ENCODE assay signal across 19 mouse cellular contexts in the genomic region with DNA sequence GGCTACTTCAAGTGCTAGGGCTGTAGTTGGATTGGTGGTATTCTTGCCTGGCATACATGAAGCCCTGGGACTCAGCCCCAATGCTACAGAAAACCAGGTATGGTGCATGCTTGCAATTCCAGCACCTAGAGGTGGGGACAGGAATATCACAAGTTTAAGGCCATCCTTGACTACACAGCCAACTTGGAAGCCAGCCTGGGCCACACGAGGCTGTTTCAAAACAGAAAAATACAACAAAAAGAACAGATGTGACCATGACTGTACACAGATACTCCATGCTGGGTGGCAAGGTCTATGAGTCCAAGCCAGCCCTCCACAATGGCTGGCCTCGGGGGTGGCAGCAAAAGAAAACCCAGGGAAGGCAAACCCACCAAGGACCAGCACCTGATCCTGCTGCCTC.
DNase-seq lines count a peak whose midpoint lies in the region; ATAC-seq and TF ChIP-seq lines count a peak whose summit lies in the region.
"Had no signal": no experiment of that assay in that cellular context is flagged by ENCODE, and none has a peak within 500 bp of the region (broad histone marks: within the 10 kb centered on the region; RNA-seq: fewer than 3 reads in every experiment).

No protein-coding gene starts in this region.

- TF ChIP-seq EP300 in liver, postnatal 0 days (IDR thresholded peaks at IDR 0.05; ENCODE audit: low read depth) = no peak
- no peak for TF ChIP-seq EP300 in stomach, postnatal 0 days (optimal IDR thresholded peaks at IDR 0.05)

- H3K36me3 ChIP-seq in liver, embryonic 12.5 days = peaks cover 16% of the 10 kb centered on the region; the same call in 1 of the 2 replicates
- H3K36me3 ChIP-seq in liver, postnatal 0 days (replicated peaks; ENCODE audit: insufficient read depth, low read length) = peaks cover 9% of the 10 kb centered on the region
- no peaks in the 10 kb centered on the region; the same call in 1 of the 2 replicates for H3K36me3 ChIP-seq in stomach, embryonic 16.5 days (ENCODE audit: control insufficient read depth, insufficient read depth, low read length)
- peaks cover 4% of the 10 kb centered on the region; the same call in 1 of the 2 replicates for H3K36me3 ChIP-seq in stomach, postnatal 0 days (ENCODE audit: control insufficient read depth, insufficient read depth, low read length)
- H3K36me3 ChIP-seq in liver, embryonic 15.5 days (replicated peaks) = 0 out of 2 replicates have a peak, but pooled peaks cover 6% of the 10 kb centered on the region
- H3K36me3 ChIP-seq in hindbrain, embryonic 12.5 days = peaks cover 23% of the 10 kb centered on the region; the same call in 1 of the 2 replicates

- no peak for TF ChIP-seq CTCF in liver, postnatal 0 days (IDR thresholded peaks at IDR 0.05; ENCODE audit: low read depth)
- TF ChIP-seq CTCF in stomach, postnatal 0 days (IDR thresholded peaks at IDR 0.05; ENCODE audit: low read depth) = no peak

- H3K27me3 ChIP-seq in liver, embryonic 12.5 days (replicated peaks) = no peaks in the 10 kb centered on the region
- no peaks in the 10 kb centered on the region for H3K27me3 ChIP-seq in liver, postnatal 0 days (ENCODE audit: insufficient read depth, low read length)
- no peaks in the 10 kb centered on the region for H3K27me3 ChIP-seq in stomach, embryonic 16.5 days (ENCODE audit: control insufficient read depth, insufficient read depth, low read length)
- H3K27me3 ChIP-seq in stomach, postnatal 0 days (ENCODE audit: control insufficient read depth, insufficient read depth, low read length) = no peaks in the 10 kb centered on the region
- no peaks in the 10 kb centered on the region for H3K27me3 ChIP-seq in liver, embryonic 15.5 days
- H3K27me3 ChIP-seq in hindbrain, embryonic 12.5 days = no peaks in the 10 kb centered on the region
- H3K27me3 ChIP-seq: embryonic facial prominence, embryonic 12.5 days; forebrain, embryonic 13.5 days; forebrain, embryonic 15.5 days; Patski had no signal

- no peak overlapping the region for H3K4me2 ChIP-seq in liver, embryonic 12.5 days
- no peak overlapping the region for H3K4me2 ChIP-seq in liver, postnatal 0 days (ENCODE audit: low read depth, low read length)
- H3K4me2 ChIP-seq in stomach, embryonic 16.5 days (ENCODE audit: low read depth, low read length) = no peak overlapping the region
- no peak overlapping the region for H3K4me2 ChIP-seq in stomach, postnatal 0 days (replicated peaks; ENCODE audit: low read depth)
- H3K4me2 ChIP-seq in liver, embryonic 15.5 days = no peak overlapping the region
- H3K4me2 ChIP-seq in hindbrain, embryonic 12.5 days (replicated peaks) = no peak overlapping the region
- H3K4me2 ChIP-seq: embryonic facial prominence, embryonic 12.5 days; forebrain, embryonic 13.5 days; forebrain, embryonic 15.5 days had no signal

- WGBS in liver, embryonic 12.5 days (ENCODE audit: insufficient replicate concordance) = 67% methylated on average over 2 of the region's 2 CpGs
- 73% methylated on average over 2 of the region's 2 CpGs for WGBS in liver, postnatal 0 days (ENCODE audit: insufficient replicate concordance)
- WGBS in stomach, embryonic 16.5 days = 84% methylated on average over 2 of the region's 2 CpGs
- 74% methylated on average over 2 of the region's 2 CpGs for WGBS in stomach, postnatal 0 days
- WGBS in liver, embryonic 15.5 days (ENCODE audit: insufficient replicate concordance) = 70% methylated on average over 2 of the region's 2 CpGs
- 87% methylated on average over 2 of the region's 2 CpGs for WGBS in hindbrain, embryonic 12.5 days

- peaks cover 56% of the 10 kb centered on the region for H3K4me1 ChIP-seq in liver, embryonic 12.5 days
- H3K4me1 ChIP-seq in liver, postnatal 0 days (ENCODE audit: insufficient read depth) = peaks cover 43% of the 10 kb centered on the region
- H3K4me1 ChIP-seq in stomach, embryonic 16.5 days (ENCODE audit: control insufficient read depth, insufficient read depth, low read length) = peaks cover 13% of the 10 kb centered on the region; the same call in 1 of the 2 replicates
- no peaks in the 10 kb centered on the region for H3K4me1 ChIP-seq in stomach, postnatal 0 days (replicated peaks; ENCODE audit: control insufficient read depth, insufficient read depth)
- peaks cover 61% of the 10 kb centered on the region for H3K4me1 ChIP-seq in liver, embryonic 15.5 days (replicated peaks)
- no peaks in the 10 kb centered on the region for H3K4me1 ChIP-seq in hindbrain, embryonic 12.5 days
- H3K4me1 ChIP-seq: forebrain, embryonic 15.5 days had no signal

- no peak overlapping the region for H3K4me3 ChIP-seq in liver, embryonic 12.5 days
- H3K4me3 ChIP-seq in liver, postnatal 0 days (ENCODE audit: low read depth, low read length) = no peak overlapping the region
- no peak overlapping the region for H3K4me3 ChIP-seq in stomach, embryonic 16.5 days (replicated peaks; ENCODE audit: low read length)
- H3K4me3 ChIP-seq in stomach, postnatal 0 days (ENCODE audit: low read depth, low read length) = no peak overlapping the region
- H3K4me3 ChIP-seq in liver, embryonic 15.5 days (replicated peaks) = no peak overlapping the region
- no peak overlapping the region for H3K4me3 ChIP-seq in hindbrain, embryonic 12.5 days
- H3K4me3 ChIP-seq: embryonic facial prominence, embryonic 10.5 days; embryonic facial prominence, embryonic 12.5 days; forebrain, embryonic 13.5 days; forebrain, embryonic 15.5 days had no signal

- peak; percentile 37 for DNase-seq in adrenal gland, postnatal 14 days
- no peak for DNase-seq in adrenal gland, adult 18-20 months (ENCODE audit: low spot score in 2 of 2)
- DNase-seq in liver, postnatal 0 days = no peak
- DNase-seq in stomach, postnatal 0 days (ENCODE audit: low spot score) = no peak
- DNase-seq: adrenal gland, adult 8-10 months; cerebellum, adult 11-12 months; cerebellum, adult 2 months; cerebellum, adult 9-10 months; forebrain, postnatal 0 days had no signal

- H3K9ac ChIP-seq in liver, embryonic 12.5 days = no peak overlapping the region
- no peak overlapping the region for H3K9ac ChIP-seq in liver, postnatal 0 days (replicated peaks)
- no peak overlapping the region for H3K9ac ChIP-seq in stomach, embryonic 16.5 days (ENCODE audit: low read length)
- H3K9ac ChIP-seq in stomach, postnatal 0 days (ENCODE audit: low read length) = no peak overlapping the region
- H3K9ac ChIP-seq in liver, embryonic 15.5 days = no peak overlapping the region
- no peak overlapping the region for H3K9ac ChIP-seq in hindbrain, embryonic 12.5 days
- H3K9ac ChIP-seq: embryonic facial prominence, embryonic 12.5 days; forebrain, embryonic 13.5 days; forebrain, embryonic 15.5 days; forebrain, postnatal 0 days had no signal

- H3K27ac ChIP-seq in liver, embryonic 12.5 days = peak overlapping the region; percentile 18; the same call in 1 of the 2 replicates
- no peak overlapping the region for H3K27ac ChIP-seq in liver, postnatal 0 days (ENCODE audit: low read depth)
- H3K27ac ChIP-seq in stomach, embryonic 16.5 days (ENCODE audit: low read length) = peak overlapping the region; percentile 34; the same call in 1 of the 2 replicates
- H3K27ac ChIP-seq in stomach, postnatal 0 days (replicated peaks) = no peak overlapping the region
- peak overlapping the region; percentile 48; the same call in 1 of the 2 replicates for H3K27ac ChIP-seq in liver, embryonic 15.5 days (replicated peaks)
- H3K27ac ChIP-seq in hindbrain, embryonic 12.5 days = no peak overlapping the region
- H3K27ac ChIP-seq: embryonic facial prominence, embryonic 10.5 days; embryonic facial prominence, embryonic 12.5 days; forebrain, embryonic 13.5 days; forebrain, embryonic 15.5 days had no signal

- no peak for ATAC-seq in liver, embryonic 12.5 days
- ATAC-seq in liver, postnatal 0 days = no peak
- no peak for ATAC-seq in stomach, embryonic 16.5 days (ENCODE audit: insufficient read depth, low FRiP score)
- no peak for ATAC-seq in stomach, postnatal 0 days (ENCODE audit: low FRiP score, low TSS enrichment)
- no peak for ATAC-seq in liver, embryonic 15.5 days (ENCODE audit: insufficient read depth)
- no peak for ATAC-seq in hindbrain, embryonic 12.5 days (ENCODE audit: low FRiP score)
- ATAC-seq: activated CD4-positive, CD25-positive, alpha-beta regulatory T cell, adult 4 months; forebrain, embryonic 13.5 days; forebrain, embryonic 15.5 days; forebrain, postnatal 0 days; Patski had no signal

- no peaks in the 10 kb centered on the region for H3K9me3 ChIP-seq in liver, embryonic 12.5 days (replicated peaks)
- no peaks in the 10 kb centered on the region for H3K9me3 ChIP-seq in liver, postnatal 0 days (ENCODE audit: low read length)
- no peaks in the 10 kb centered on the region for H3K9me3 ChIP-seq in stomach, embryonic 16.5 days (replicated peaks; ENCODE audit: control insufficient read depth, low read length)
- no peaks in the 10 kb centered on the region for H3K9me3 ChIP-seq in stomach, postnatal 0 days (ENCODE audit: control insufficient read depth, low read length)
- H3K9me3 ChIP-seq in liver, embryonic 15.5 days (replicated peaks) = no peaks in the 10 kb centered on the region
- no peaks in the 10 kb centered on the region for H3K9me3 ChIP-seq in hindbrain, embryonic 12.5 days (replicated peaks)
- H3K9me3 ChIP-seq: embryonic facial prominence, embryonic 10.5 days; embryonic facial prominence, embryonic 12.5 days; forebrain, embryonic 13.5 days; forebrain, embryonic 15.5 days had no signal

Comparison
In these comparisons a context has a peak if more than half of its experiments do, and no peak if none do; other contexts are left out.
1. H3K27ac ChIP-seq: peak in liver, embryonic 12.5 days (single experiment), stomach, embryonic 16.5 days (single experiment) and liver, embryonic 15.5 days (single experiment); none in liver, postnatal 0 days (single experiment), stomach, postnatal 0 days (single experiment) and hindbrain, embryonic 12.5 days (single experiment).